Mouse (Mus musculus): ENCODE measurements around the gene Cmpk2. TPM values are rescaled to one million over a fixed set of nuclear protein-coding genes. Genes with fewer than 3 reads are reported as not detected.
"Not testable (repeated sequence)": the region's sequence is repeated elsewhere in the genome, so short reads cannot be mapped to it uniquely, and the experiment has no call there.

The Cmpk2 gene
- polyA plus RNA-seq, 1 experiment, result 1.0 TPM

DNA sequence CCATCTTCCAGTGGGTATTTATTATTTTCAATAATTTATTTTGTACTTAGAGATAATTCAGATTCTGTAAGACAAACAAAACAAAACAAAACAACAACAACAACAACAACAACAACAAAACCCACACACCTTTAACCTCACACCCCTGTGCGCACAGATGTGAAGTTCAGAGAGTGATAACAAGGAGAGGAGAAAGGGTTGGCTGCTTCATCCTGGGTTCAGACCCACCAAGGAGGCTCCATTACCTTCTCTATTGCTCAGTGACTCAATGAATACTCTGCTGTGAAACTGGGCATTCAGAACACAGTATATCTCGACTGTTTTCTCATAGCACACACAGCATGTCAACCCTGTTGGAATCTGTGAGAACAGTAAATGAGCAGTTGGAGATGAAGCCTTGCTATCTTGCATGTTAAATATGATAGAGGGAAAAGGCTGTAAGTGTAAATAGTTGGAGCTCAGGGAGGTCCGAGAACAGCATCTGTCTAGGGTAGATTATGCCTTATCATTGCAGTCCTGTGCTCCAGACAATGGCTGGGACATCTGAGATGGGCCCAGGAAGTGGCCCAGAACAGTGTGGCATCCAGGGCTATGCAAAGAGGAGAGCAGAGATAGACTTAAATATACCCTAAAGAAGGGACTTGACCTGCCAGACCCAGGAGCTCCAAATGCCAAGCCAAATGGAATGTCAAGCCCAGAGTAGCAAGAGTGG lies 3.9 kb downstream of the Cmpk2 start:
- Histone ChIP-seq H3K9me3 (replicated peaks; ENCODE audit: control insufficient read depth, insufficient read depth, low read length, poor library complexity, severe bottlenecking) (no peaks in the 10 kb centered on the region), H3K27me3 (ENCODE audit: control insufficient read depth, insufficient read depth, low read length, poor library complexity, severe bottlenecking) (no peaks in the 10 kb centered on the region; the same call in 1 of the 2 replicates), H3K27ac (ENCODE audit: insufficient read depth, low read length) (no peak overlapping the region), H3K9ac (ENCODE audit: low read depth, poor library complexity, severe bottlenecking) (no peak overlapping the region), H3K4me3 (ENCODE audit: low read depth, low read length) (no peak overlapping the region), H3K4me1 (ENCODE audit: control insufficient read depth, insufficient read depth, low read length) (no peaks in the 10 kb centered on the region), H3K36me3 (ENCODE audit: control insufficient read depth, insufficient read depth, low read length, poor library complexity, severe bottlenecking) (no peaks in the 10 kb centered on the region)
- no peak for TF ChIP-seq CTCF (IDR thresholded peaks at IDR 0.05; ENCODE audit: low read depth, low read length)
- no peak for TF ChIP-seq POLR2A (IDR thresholded peaks at IDR 0.05; ENCODE audit: insufficient read depth, low read length)
- TF ChIP-seq EP300 (IDR thresholded peaks at IDR 0.05; ENCODE audit: insufficient read depth, low read depth, low read length), result no peak

- no peak overlapping the region for H3K27ac ChIP-seq (ENCODE audit: insufficient read depth, low read length)
- no peak overlapping the region for H3K9ac ChIP-seq (ENCODE audit: low read depth, poor library complexity, severe bottlenecking)
- no peaks in the 10 kb centered on the region for H3K36me3 ChIP-seq (ENCODE audit: control insufficient read depth, insufficient read depth, low read length, poor library complexity, severe bottlenecking)
- H3K27me3 ChIP-seq (ENCODE audit: control insufficient read depth, insufficient read depth, low read length, poor library complexity, severe bottlenecking), result no peaks in the 10 kb centered on the region; the same call in 1 of the 2 replicates
- no peaks in the 10 kb centered on the region for H3K4me1 ChIP-seq (ENCODE audit: control insufficient read depth, insufficient read depth, low read length)
- no peak for TF ChIP-seq CTCF (IDR thresholded peaks at IDR 0.05; ENCODE audit: low read depth, low read length)
- no peak for TF ChIP-seq EP300 (IDR thresholded peaks at IDR 0.05; ENCODE audit: insufficient read depth, low read depth, low read length)
- no peak for TF ChIP-seq POLR2A (IDR thresholded peaks at IDR 0.05; ENCODE audit: insufficient read depth, low read length)
- H3K9me3 ChIP-seq (replicated peaks; ENCODE audit: control insufficient read depth, insufficient read depth, low read length, poor library complexity, severe bottlenecking), result no peaks in the 10 kb centered on the region
- H3K4me3 ChIP-seq (ENCODE audit: low read depth, low read length), result no peak overlapping the region
Measured at GRCm38 (mm10) chr12:26473746-26474145, 4.7 kb downstream of the Cmpk2 start.

DNA sequence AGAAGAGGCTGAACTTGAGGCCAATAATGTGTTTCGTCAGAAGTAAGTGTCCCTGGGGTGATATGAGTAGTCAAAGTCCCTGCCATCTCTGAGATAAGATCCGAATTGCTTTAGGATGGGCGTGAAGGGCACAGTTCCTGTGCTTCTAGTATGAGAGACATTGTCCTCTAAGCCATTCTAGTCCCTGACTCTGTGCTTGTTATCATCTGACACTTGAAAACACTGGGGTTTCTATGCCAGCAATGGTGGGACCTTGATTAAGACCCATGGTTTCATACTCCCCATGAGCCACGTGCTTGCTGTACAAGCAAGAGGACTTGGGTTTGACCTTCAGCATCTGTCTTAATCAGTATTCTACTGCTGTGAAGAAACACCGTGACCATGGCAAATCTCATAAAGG lies 8.2 kb downstream of the Cmpk2 start:
- TF ChIP-seq POLR2A (IDR thresholded peaks at IDR 0.05; ENCODE audit: insufficient read depth, low read length) (no peak), EP300 (IDR thresholded peaks at IDR 0.05; ENCODE audit: insufficient read depth, low read depth, low read length) (no peak), CTCF (IDR thresholded peaks at IDR 0.05; ENCODE audit: low read depth, low read length) (no peak)
- no peaks in the 10 kb centered on the region for H3K4me1 ChIP-seq (ENCODE audit: control insufficient read depth, insufficient read depth, low read length)

DNA sequence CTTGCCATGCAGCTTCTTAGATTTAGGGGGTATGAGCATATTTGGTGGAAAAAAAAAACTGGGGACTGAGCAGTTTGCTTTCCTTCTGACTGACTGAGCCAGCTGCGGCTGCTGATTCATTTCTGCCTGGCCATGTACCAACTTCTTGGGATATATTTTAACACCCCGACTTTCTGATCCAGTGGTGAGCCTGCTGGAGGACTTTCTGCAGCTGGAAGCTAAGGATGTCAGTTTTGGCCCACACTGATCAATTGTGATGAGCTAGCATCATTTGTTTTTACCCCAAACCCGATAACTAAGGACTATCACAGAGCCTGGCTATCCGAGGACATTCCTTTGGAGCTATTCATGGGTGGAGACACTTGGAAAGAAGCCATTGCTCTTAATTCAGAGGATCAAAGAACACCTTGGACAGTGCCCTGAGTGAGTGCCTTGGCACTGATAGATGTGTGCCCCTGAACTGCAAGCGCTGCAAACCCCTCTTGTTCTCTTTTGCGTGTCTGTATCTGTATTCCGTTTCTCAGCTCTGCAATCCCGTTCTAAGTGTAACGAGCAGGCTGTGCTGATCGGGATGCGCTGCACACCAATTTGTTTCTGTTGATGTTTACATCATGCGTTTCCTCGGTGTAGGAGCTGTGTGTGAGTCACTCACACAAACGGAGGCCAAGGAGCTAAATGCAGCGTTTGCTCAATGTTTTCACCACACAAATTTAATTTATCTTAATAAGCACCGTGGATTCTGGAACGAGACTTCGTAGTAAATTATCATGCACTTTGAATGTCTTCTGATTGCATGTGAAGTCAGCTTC lies 9.4 kb downstream of the Cmpk2 start:
- Histone ChIP-seq H3K9ac (ENCODE audit: low read depth, poor library complexity, severe bottlenecking) (no peak overlapping the region), H3K27me3 (ENCODE audit: control insufficient read depth, insufficient read depth, low read length, poor library complexity, severe bottlenecking) (no peaks in the 10 kb centered on the region; the same call in 1 of the 2 replicates), H3K4me1 (ENCODE audit: control insufficient read depth, insufficient read depth, low read length) (no peaks in the 10 kb centered on the region), H3K27ac (ENCODE audit: insufficient read depth, low read length) (no peak overlapping the region), H3K4me3 (ENCODE audit: low read depth, low read length) (no peak overlapping the region), H3K36me3 (ENCODE audit: control insufficient read depth, insufficient read depth, low read length, poor library complexity, severe bottlenecking) (no peaks in the 10 kb centered on the region), H3K9me3 (replicated peaks; ENCODE audit: control insufficient read depth, insufficient read depth, low read length, poor library complexity, severe bottlenecking) (no peaks in the 10 kb centered on the region)
- TF ChIP-seq CTCF (IDR thresholded peaks at IDR 0.05; ENCODE audit: low read depth, low read length) (no peak), EP300 (IDR thresholded peaks at IDR 0.05; ENCODE audit: insufficient read depth, low read depth, low read length) (no peak), POLR2A (IDR thresholded peaks at IDR 0.05; ENCODE audit: insufficient read depth, low read length) (no peak)

More for the DNA sequence above, 8.2 kb downstream of the Cmpk2 start:
- Histone ChIP-seq H3K9me3 (replicated peaks; ENCODE audit: control insufficient read depth, insufficient read depth, low read length, poor library complexity, severe bottlenecking) (no peaks in the 10 kb centered on the region), H3K9ac (ENCODE audit: low read depth, poor library complexity, severe bottlenecking) (no peak overlapping the region), H3K4me3 (ENCODE audit: low read depth, low read length) (no peak overlapping the region), H3K27me3 (ENCODE audit: control insufficient read depth, insufficient read depth, low read length, poor library complexity, severe bottlenecking) (no peaks in the 10 kb centered on the region; the same call in 1 of the 2 replicates), H3K27ac (ENCODE audit: insufficient read depth, low read length) (no peak overlapping the region), H3K36me3 (ENCODE audit: control insufficient read depth, insufficient read depth, low read length, poor library complexity, severe bottlenecking) (no peaks in the 10 kb centered on the region)

DNA sequence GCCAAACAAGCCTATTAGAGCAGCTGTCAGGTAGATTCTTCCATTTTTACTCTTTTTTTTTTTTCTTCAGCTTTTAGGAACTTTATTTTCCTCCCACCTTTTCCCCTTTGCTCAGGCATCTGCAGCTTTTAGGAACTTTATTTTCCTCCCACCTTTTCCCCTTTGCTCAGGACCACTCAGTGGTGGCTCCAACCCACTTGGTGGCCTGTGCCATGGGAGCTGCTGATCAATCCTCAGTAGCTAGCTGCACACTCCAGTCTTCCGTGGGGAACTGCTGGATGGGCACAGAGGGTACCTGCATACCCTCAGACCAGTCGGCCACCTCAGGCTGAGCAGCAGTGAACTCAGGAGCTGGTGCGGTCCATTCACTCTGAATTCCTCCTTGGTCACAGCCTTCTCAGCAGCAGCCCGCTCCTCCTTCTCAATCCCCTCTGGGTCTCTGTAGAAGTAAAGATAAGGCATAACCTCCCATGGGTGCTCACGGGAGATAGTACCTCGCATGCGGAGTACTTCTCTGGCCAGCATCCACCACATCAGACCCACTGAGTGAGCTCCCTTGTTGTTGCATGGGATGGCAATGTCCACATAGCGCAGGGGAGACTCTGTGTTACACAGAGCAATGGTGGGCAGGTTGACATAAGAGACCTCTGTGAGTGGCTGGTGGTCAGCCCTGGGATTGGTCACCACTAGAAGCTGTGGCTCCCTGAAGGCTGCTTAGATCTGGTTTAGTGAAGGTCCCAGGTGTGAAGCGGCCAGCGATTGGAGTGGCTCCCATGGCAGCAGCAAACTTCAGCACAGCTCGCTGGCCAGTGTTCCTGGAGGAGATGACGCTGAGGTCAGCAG lies 17.0 kb downstream of the Cmpk2 start:
- H3K27me3 ChIP-seq (ENCODE audit: control insufficient read depth, insufficient read depth, low read length, poor library complexity, severe bottlenecking); H3K9ac ChIP-seq (ENCODE audit: low read depth, poor library complexity, severe bottlenecking); H3K9me3 ChIP-seq (replicated peaks; ENCODE audit: control insufficient read depth, insufficient read depth, low read length, poor library complexity, severe bottlenecking); H3K4me3 ChIP-seq (ENCODE audit: low read depth, low read length); H3K36me3 ChIP-seq (ENCODE audit: control insufficient read depth, insufficient read depth, low read length, poor library complexity, severe bottlenecking); H3K27ac ChIP-seq (ENCODE audit: insufficient read depth, low read length); H3K4me1 ChIP-seq (ENCODE audit: control insufficient read depth, insufficient read depth, low read length): not testable (repeated sequence)
